Mouse (Mus musculus): Measurements from ENCODE around the gene Twf2.

DNA sequence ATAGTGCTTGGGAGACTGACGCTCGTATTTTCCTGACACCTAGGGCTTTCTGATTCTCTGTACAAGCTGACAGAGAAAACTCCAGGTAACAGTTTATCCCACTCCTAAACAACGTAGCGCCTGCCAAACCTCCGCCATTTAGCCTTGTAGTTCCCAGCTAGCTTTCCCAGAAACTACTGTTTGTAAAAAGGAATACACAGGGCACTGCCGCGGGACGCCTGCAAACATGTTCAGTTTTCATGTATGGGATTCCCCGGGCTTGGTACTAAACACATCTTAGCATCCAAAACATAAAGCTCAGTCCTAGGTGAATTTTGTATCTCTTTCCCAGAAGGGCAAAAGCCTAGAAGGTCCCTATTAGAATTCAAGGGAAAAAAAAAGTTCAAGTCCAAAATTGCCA lies 43.7 kb upstream of the Twf2 start:
- TF ChIP-seq POLR2A (IDR thresholded peaks at IDR 0.05; ENCODE audit: borderline replicate concordance, extremely low read depth, low read depth, low read length) (no peak), CTCF (IDR thresholded peaks at IDR 0.05; ENCODE audit: insufficient read depth, low read length) (no peak)
